8 mouse cellular contexts compared by ENCODE assay signal in genomic region chr3:21479021-21479795, GRCm38 (mm10).
DNase-seq lines count a peak whose midpoint lies in the region; ATAC-seq and TF ChIP-seq lines count a peak whose summit lies in the region.

No protein-coding gene starts in this region.

- no peak overlapping the region for H3K27ac ChIP-seq in cerebellum, adult 2 months (ENCODE audit: insufficient read depth, low read length)
- no peak overlapping the region for H3K27ac ChIP-seq in hindbrain, embryonic 11.5 days (ENCODE audit: low read depth, low read length)
- H3K27ac ChIP-seq in midbrain, embryonic 10.5 days (replicated peaks) = peak overlapping the region; percentile 57
- no peak overlapping the region; the same call in 1 of the 2 replicates for H3K27ac ChIP-seq in stomach, embryonic 14.5 days (ENCODE audit: low read length)

- no peak overlapping the region for H3K9ac ChIP-seq in hindbrain, embryonic 11.5 days (ENCODE audit: low read depth, low read length)
- H3K9ac ChIP-seq in stomach, embryonic 14.5 days (replicated peaks; ENCODE audit: low read depth, low read length) = no peak overlapping the region

- H3K4me3 ChIP-seq in cerebellum, adult 2 months (replicated peaks; ENCODE audit: insufficient read depth, low read depth, low read length) = no peak overlapping the region
- no peak overlapping the region for H3K4me3 ChIP-seq in hindbrain, embryonic 11.5 days (ENCODE audit: low read depth, low read length)
- no peak overlapping the region for H3K4me3 ChIP-seq in midbrain, embryonic 10.5 days
- no peak overlapping the region for H3K4me3 ChIP-seq in stomach, embryonic 14.5 days (ENCODE audit: low read depth, low read length)

- H3K9me3 ChIP-seq in hindbrain, embryonic 11.5 days (ENCODE audit: control insufficient read depth, low read length) = no peaks in the 10 kb centered on the region
- H3K9me3 ChIP-seq in midbrain, embryonic 10.5 days (replicated peaks) = no peaks in the 10 kb centered on the region
- no peaks in the 10 kb centered on the region for H3K9me3 ChIP-seq in stomach, embryonic 14.5 days (ENCODE audit: control insufficient read depth, low read depth, low read length)

- no peaks in the 10 kb centered on the region for H3K36me3 ChIP-seq in hindbrain, embryonic 11.5 days (ENCODE audit: control insufficient read depth, insufficient read depth, low read length)
- H3K36me3 ChIP-seq in midbrain, embryonic 10.5 days = no peaks in the 10 kb centered on the region
- H3K36me3 ChIP-seq in stomach, embryonic 14.5 days (ENCODE audit: control insufficient read depth, insufficient read depth, low read length) = no peaks in the 10 kb centered on the region

- H3K4me2 ChIP-seq in hindbrain, embryonic 11.5 days (replicated peaks; ENCODE audit: low read depth, low read length) = no peak overlapping the region
- H3K4me2 ChIP-seq in stomach, embryonic 14.5 days (replicated peaks; ENCODE audit: low read depth, low read length) = no peak overlapping the region

- TF ChIP-seq CTCF in cerebellum, adult 2 months (IDR thresholded peaks at IDR 0.05; ENCODE audit: borderline replicate concordance, insufficient read depth, low read depth, low read length) = no peak

- H3K27me3 ChIP-seq in cerebellum, adult 2 months (ENCODE audit: control insufficient read depth, insufficient read depth, low read length) = no peaks in the 10 kb centered on the region
- no peaks in the 10 kb centered on the region for H3K27me3 ChIP-seq in hindbrain, embryonic 11.5 days (ENCODE audit: control insufficient read depth, insufficient read depth, low read length)
- H3K27me3 ChIP-seq in midbrain, embryonic 10.5 days (ENCODE audit: low read depth, poor library complexity, severe bottlenecking) = no peaks in the 10 kb centered on the region
- H3K27me3 ChIP-seq in stomach, embryonic 14.5 days (ENCODE audit: control insufficient read depth, insufficient read depth, low read length) = no peaks in the 10 kb centered on the region

- no peak for TF ChIP-seq POLR2A in cerebellum, adult 2 months (IDR thresholded peaks at IDR 0.05; ENCODE audit: borderline replicate concordance, insufficient read depth, low read length)

- peak; percentile 59; the same call in 1 of the 2 replicates for ATAC-seq in hindbrain, embryonic 11.5 days (ENCODE audit: low FRiP score)
- ATAC-seq in stomach, embryonic 14.5 days (ENCODE audit: insufficient number of reproducible peaks, insufficient read depth, low FRiP score, low read depth) = peak; percentile 80

- no peaks in the 10 kb centered on the region for H3K4me1 ChIP-seq in cerebellum, adult 2 months (ENCODE audit: control insufficient read depth, insufficient read depth, low read length)
- no peaks in the 10 kb centered on the region for H3K4me1 ChIP-seq in hindbrain, embryonic 11.5 days (replicated peaks; ENCODE audit: control insufficient read depth, insufficient read depth, low read length)
- peaks cover 13% of the 10 kb centered on the region for H3K4me1 ChIP-seq in midbrain, embryonic 10.5 days
- peaks cover 8% of the 10 kb centered on the region for H3K4me1 ChIP-seq in stomach, embryonic 14.5 days (ENCODE audit: control insufficient read depth, insufficient read depth, low read length)

- DNase-seq in cerebellum, postnatal 25 days = peak; percentile 14 to 25
- DNase-seq in cerebellum, adult 2 months = no peak
- DNase-seq in frontal cortex, postnatal 25 days (ENCODE audit: low spot score in 2 of 2) = peak; percentile 42 to 49
- no peak for DNase-seq in hindbrain, embryonic 11.5 days (ENCODE audit: low spot score)
- DNase-seq in layer of hippocampus, postnatal 36 days = peak; percentile 61 to 69
- peak; percentile 27 for DNase-seq in midbrain, embryonic 10.5 days (ENCODE audit: low spot score)
- no peak for DNase-seq in spleen, postnatal 10 days (ENCODE audit: low spot score in 2 of 2)

- 39% methylated on average over 5 of the region's 5 CpGs for WGBS in cerebellum, adult 2 months
- 51% methylated on average over 5 of the region's 5 CpGs for WGBS in hindbrain, embryonic 11.5 days
- WGBS in midbrain, embryonic 10.5 days = 34% methylated on average over 5 of the region's 5 CpGs
- WGBS in stomach, embryonic 14.5 days = 18% methylated on average over 5 of the region's 5 CpGs

Comparison
In these comparisons a context has a peak if more than half of its experiments do, and no peak if none do; other contexts are left out.
1. DNase-seq: peak in cerebellum, postnatal 25 days (2 of 2), frontal cortex, postnatal 25 days (2 of 2), layer of hippocampus, postnatal 36 days (2 of 2) and midbrain, embryonic 10.5 days (single experiment); none in cerebellum, adult 2 months (0 of 2), hindbrain, embryonic 11.5 days (single experiment) and spleen, postnatal 10 days (0 of 2).